ENCODE assay signal across 8 mouse cellular contexts in the genomic region with DNA sequence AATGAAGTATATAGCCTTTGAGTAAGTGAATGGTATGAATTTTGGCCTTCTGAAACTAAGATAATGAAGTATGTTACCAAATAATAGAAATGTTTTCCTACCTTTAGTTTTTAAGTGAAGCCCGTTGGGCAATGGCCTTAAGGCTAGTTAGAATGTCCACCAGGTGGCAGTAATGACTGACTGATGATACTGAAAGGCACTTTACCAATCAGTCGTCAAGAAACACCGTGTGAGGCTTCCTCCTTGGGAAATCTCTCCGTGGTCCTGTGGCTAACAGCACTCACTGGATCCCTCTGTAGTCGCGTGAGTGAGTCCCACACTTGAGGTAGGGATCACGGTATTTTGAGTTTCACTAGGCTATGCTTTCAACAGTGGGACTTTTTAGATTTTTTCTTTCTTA. TPM values are rescaled to one million over a fixed set of nuclear protein-coding genes. Genes with fewer than 3 reads are reported as not detected.
A peak's percentile ranks its signal among the peaks of the same experiment; 100 is the strongest.
DNase-seq lines count a peak whose midpoint lies in the region; ATAC-seq and TF ChIP-seq lines count a peak whose summit lies in the region.

No protein-coding gene starts in this region.

- no peaks in the 10 kb centered on the region for H3K27me3 ChIP-seq in E14TG2a.4 (ENCODE audit: insufficient read depth, low read length)
- no peaks in the 10 kb centered on the region for H3K27me3 ChIP-seq in kidney, embryonic 16.5 days (ENCODE audit: insufficient read depth, low read length)
- H3K27me3 ChIP-seq in liver, embryonic 14.5 days (ENCODE audit: control insufficient read depth, insufficient read depth, low read length) = no peaks in the 10 kb centered on the region
- H3K27me3 ChIP-seq in neural tube, embryonic 11.5 days (ENCODE audit: control insufficient read depth, insufficient read depth, low read length) = no peaks in the 10 kb centered on the region

- TF ChIP-seq CTCF in E14TG2a.4 (conservative IDR thresholded peaks at IDR 0.05; ENCODE audit: low read length) = peak; percentile 71
- TF ChIP-seq CTCF in liver, embryonic 14.5 days (IDR thresholded peaks at IDR 0.05; ENCODE audit: low read depth) = peak; percentile 73

- H3K4me3 ChIP-seq in E14TG2a.4 (replicated peaks; ENCODE audit: low read length) = no peak overlapping the region
- no peak overlapping the region for H3K4me3 ChIP-seq in kidney, embryonic 16.5 days (ENCODE audit: low read length)
- no peak overlapping the region for H3K4me3 ChIP-seq in liver, embryonic 14.5 days (ENCODE audit: insufficient read depth in 1 of 2, low read depth in 2 of 2, low read length in 2 of 2)
- H3K4me3 ChIP-seq in neural tube, embryonic 11.5 days (ENCODE audit: low read depth, low read length) = no peak overlapping the region

- H3K4me1 ChIP-seq in E14TG2a.4 (replicated peaks; ENCODE audit: low read depth, low read length) = peaks cover 34% of the 10 kb centered on the region
- H3K4me1 ChIP-seq in kidney, embryonic 16.5 days (ENCODE audit: insufficient read depth, low read length) = no peaks in the 10 kb centered on the region
- H3K4me1 ChIP-seq in liver, embryonic 14.5 days (replicated peaks; ENCODE audit: control insufficient read depth in 2 of 2, insufficient read depth in 2 of 2, low read length in 1 of 2) = no peaks in the 10 kb centered on the region
- H3K4me1 ChIP-seq in neural tube, embryonic 11.5 days (ENCODE audit: control insufficient read depth, insufficient read depth, low read length) = no peaks in the 10 kb centered on the region

- peak; percentile 63 for ATAC-seq in activated CD4-positive, CD25-positive, alpha-beta regulatory T cell, adult 4 months
- peak; percentile 62; the same call in 1 of the 2 replicates for ATAC-seq in kidney, embryonic 16.5 days (ENCODE audit: low FRiP score, low TSS enrichment)
- no peak for ATAC-seq in liver, embryonic 14.5 days (ENCODE audit: insufficient read depth)
- ATAC-seq in neural tube, embryonic 11.5 days (ENCODE audit: insufficient read depth, low FRiP score, low TSS enrichment) = peak; percentile 50; the same call in 1 of the 2 replicates

- peaks cover 86% of the 10 kb centered on the region for H3K36me3 ChIP-seq in E14TG2a.4 (ENCODE audit: insufficient read depth, low read length)
- peaks cover 26% of the 10 kb centered on the region for H3K36me3 ChIP-seq in kidney, embryonic 16.5 days (ENCODE audit: insufficient read depth, low read length)
- H3K36me3 ChIP-seq in liver, embryonic 14.5 days (replicated peaks; ENCODE audit: control insufficient read depth, insufficient read depth, low read depth) = peaks cover 15% of the 10 kb centered on the region
- peaks cover 3% of the 10 kb centered on the region for H3K36me3 ChIP-seq in neural tube, embryonic 11.5 days (ENCODE audit: control insufficient read depth, insufficient read depth, low read length)

- H3K27ac ChIP-seq in kidney, embryonic 16.5 days (ENCODE audit: low read length) = no peak overlapping the region
- no peak overlapping the region for H3K27ac ChIP-seq in liver, embryonic 14.5 days
- no peak overlapping the region for H3K27ac ChIP-seq in neural tube, embryonic 11.5 days (ENCODE audit: low read depth, low read length)

- WGBS in kidney, embryonic 16.5 days = 25% methylated on average over 7 of the region's 7 CpGs
- 30% methylated on average over 7 of the region's 7 CpGs for WGBS in liver, embryonic 14.5 days (ENCODE audit: insufficient replicate concordance)
- WGBS in neural tube, embryonic 11.5 days = 33% methylated on average over 7 of the region's 7 CpGs

- no peak overlapping the region for H3K9ac ChIP-seq in kidney, embryonic 16.5 days (replicated peaks; ENCODE audit: low read length)
- no peak overlapping the region for H3K9ac ChIP-seq in liver, embryonic 14.5 days (replicated peaks)
- H3K9ac ChIP-seq in neural tube, embryonic 11.5 days (ENCODE audit: low read length) = no peak overlapping the region

- H3K9me3 ChIP-seq in E14TG2a.4 (ENCODE audit: low read length) = no peaks in the 10 kb centered on the region
- no peaks in the 10 kb centered on the region for H3K9me3 ChIP-seq in kidney, embryonic 16.5 days (ENCODE audit: low read length)
- H3K9me3 ChIP-seq in liver, embryonic 14.5 days (ENCODE audit: control insufficient read depth, low read length) = no peaks in the 10 kb centered on the region
- no peaks in the 10 kb centered on the region for H3K9me3 ChIP-seq in neural tube, embryonic 11.5 days (ENCODE audit: control insufficient read depth, low read length)

- no peak for TF ChIP-seq EP300 in liver, embryonic 14.5 days (IDR thresholded peaks at IDR 0.05; ENCODE audit: low read depth)

- no peak overlapping the region for H3K4me2 ChIP-seq in kidney, embryonic 16.5 days (replicated peaks; ENCODE audit: low read depth, low read length)
- no peak overlapping the region for H3K4me2 ChIP-seq in liver, embryonic 14.5 days (ENCODE audit: low read depth)
- H3K4me2 ChIP-seq in neural tube, embryonic 11.5 days (ENCODE audit: low read depth) = no peak overlapping the region

- peak; percentile 58 to 80 for DNase-seq in cerebellum, postnatal 36 days
- DNase-seq in heart, adult 8-10 months (ENCODE audit: low spot score) = peak; percentile 41
- peak; percentile 18 to 28 (median 19) for DNase-seq in liver, embryonic 14.5 days (ENCODE audit: low read depth in 3 of 3, low spot score in 3 of 3)
- peak; percentile 41 for DNase-seq in neural tube, embryonic 11.5 days (ENCODE audit: low spot score)
- peak; percentile 45 for DNase-seq in thymus, postnatal 25 days

RNA-seq across cellular contexts. Expression of a gene that starts 34.7 kb away (rescaled TPM):
- polyA plus RNA-seq in activated CD4-positive, CD25-positive, alpha-beta regulatory T cell, adult 4 months (2017; shearing (Covaris generic)) = 100 to 1,000 TPM; 126 to 150 TPM
- total RNA-seq in heart, adult 8-10 months (2022) = 10 to 100 TPM; 31.5 to 46.7 (median 40.2) TPM
- polyA plus RNA-seq in kidney, embryonic 16.5 days (2015; fragmentation: Nextera tagmentation; extraction: Ambion mirVana) = 152 and 153 TPM in 2 replicates
- polyA plus RNA-seq in liver, embryonic 14.5 days (2012; rRNA removed) = 7.3 and 23.5 TPM in 2 replicates
- 77.1 and 81.7 TPM in 2 replicates for polyA plus RNA-seq in liver, embryonic 14.5 days (2014; fragmentation: Nextera tagmentation; extraction: Ambion mirVana)
- polyA plus RNA-seq in neural tube, embryonic 11.5 days (2014; fragmentation: Nextera tagmentation; extraction: Ambion mirVana) = 144 and 150 TPM in 2 replicates

Comparison
In these comparisons a context has a peak if more than half of its experiments do, and no peak if none do; other contexts are left out.
1. DNase-seq: peak in every context shown above with its lines; median percentile 69 in cerebellum, postnatal 36 days; 45 in thymus, postnatal 25 days; 41 in heart, adult 8-10 months; 41 in neural tube, embryonic 11.5 days; 19 in liver, embryonic 14.5 days.